Mouse (Mus musculus) retina, adult 2 months (tissue): Measurements from ENCODE around the gene 1700034J05Rik.

Experiments
- DNase-seq: peaks from one replicate; pipeline ENCODE4 v3.0.0-alpha.2; 2012; ENCODE audit warnings: low read depth, low spot score

Gene 1700034J05Rik

GRCm38 (mm10) chr6:146928108-146928507 is 26.1 kb downstream of the 1700034J05Rik start:
- no peak for DNase-seq

- DNase-seq, result no peak
These were observed 27.7 kb downstream of the 1700034J05Rik start for GRCm38 (mm10) chr6:146926415-146926980.

GRCm38 (mm10) chr6:146918341-146918740 is 35.9 kb downstream of the 1700034J05Rik start:
- DNase-seq, result no peak

- no peak for DNase-seq
These were observed 36.8 kb downstream of the 1700034J05Rik start for GRCm38 (mm10) chr6:146917396-146917795.

GRCm38 (mm10) chr6:146915808-146916207 is 38.4 kb downstream of the 1700034J05Rik start:
- no peak for DNase-seq

- DNase-seq, result no peak
These were observed 40.6 kb downstream of the 1700034J05Rik start for GRCm38 (mm10) chr6:146913489-146914198.

GRCm38 (mm10) chr6:146912835-146913488 is 41.3 kb downstream of the 1700034J05Rik start:
- DNase-seq, result no peak

GRCm38 (mm10) chr6:146910801-146911200 is 43.4 kb downstream of the 1700034J05Rik start:
- no peak for DNase-seq

GRCm38 (mm10) chr6:146909725-146910489 is 44.3 kb downstream of the 1700034J05Rik start:
- DNase-seq, result no peak

- DNase-seq, result no peak
These were observed 45.4 kb downstream of the 1700034J05Rik start for GRCm38 (mm10) chr6:146908801-146909200.

- DNase-seq, result no peak
These were observed 46.4 kb downstream of the 1700034J05Rik start for GRCm38 (mm10) chr6:146907795-146908190.

GRCm38 (mm10) chr6:146907061-146907794 is 47.0 kb downstream of the 1700034J05Rik start:
- no peak for DNase-seq

- DNase-seq, result no peak
These were observed 48.0 kb downstream of the 1700034J05Rik start for GRCm38 (mm10) chr6:146906000-146906786.

- no peak for DNase-seq
These were observed 49.5 kb downstream of the 1700034J05Rik start for GRCm38 (mm10) chr6:146904707-146905106.

- no peak for DNase-seq
These were observed 50.6 kb downstream of the 1700034J05Rik start for GRCm38 (mm10) chr6:146903632-146904031.

GRCm38 (mm10) chr6:146901929-146902328 is 52.3 kb downstream of the 1700034J05Rik start:
- no peak for DNase-seq
